Mouse (Mus musculus): ENCODE measurements around the gene Acaca. TPM values are rescaled to one million over a fixed set of nuclear protein-coding genes. Genes with fewer than 3 reads are reported as not detected.

Acaca gene
- 58.5 TPM for polyA plus RNA-seq (2014; fragmentation: Illumina TruSeq; extraction: RNeasy Lipid Tissue Mini Kit (QIAGEN cat#74804); ENCODE audit: low read depth, low replicate concordance)

GRCm38 (mm10) chr11:84128943-84129798, at the start of gene Acaca, which contains the start of gene Tada2a:
Acaca (plus strand) TSS chr11:84129672.
Tada2a (minus strand) TSS chr11:84129600.

DNA sequence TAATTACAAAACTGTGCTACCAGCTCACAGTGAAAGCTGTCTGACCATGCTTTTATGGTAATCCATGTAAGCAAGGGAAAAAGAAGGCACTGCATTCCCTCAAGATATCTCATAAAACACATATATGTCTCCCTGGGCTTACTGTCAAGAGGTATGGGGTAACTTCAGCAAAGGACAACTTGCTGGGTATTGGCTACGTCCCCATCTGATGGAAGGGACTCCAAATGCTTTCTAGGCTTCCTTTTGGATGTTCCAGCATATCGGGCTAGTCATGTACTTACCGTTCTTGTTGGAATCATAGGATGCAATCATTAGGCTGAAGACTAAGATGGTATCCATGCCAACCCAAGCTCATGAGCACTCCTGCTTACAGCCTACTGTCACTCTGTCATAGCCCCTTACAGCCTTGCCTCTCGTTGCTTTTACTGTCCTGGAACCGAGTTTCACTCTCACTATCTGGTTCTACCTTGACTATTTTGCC, 37.6 kb downstream of the Acaca start, which contains the start of gene Gm11437:
Gene Gm11437 (minus strand): TSS at position 431 of the 481 bp plus-strand sequence.

Other genes starting within 250 kb of the Acaca start
- 21.3 TPM for gene Ddx52, start 187.6 kb upstream of the Acaca start, polyA plus RNA-seq (2014; fragmentation: Illumina TruSeq; extraction: RNeasy Lipid Tissue Mini Kit (QIAGEN cat#74804); ENCODE audit: low read depth, low replicate concordance)
- gene Synrg, start 165.2 kb upstream of the Acaca start, polyA plus RNA-seq (2014; fragmentation: Illumina TruSeq; extraction: RNeasy Lipid Tissue Mini Kit (QIAGEN cat#74804); ENCODE audit: low read depth, low replicate concordance): 24.0 TPM
- 6.6 TPM for gene Dusp14, start 60.4 kb upstream of the Acaca start, polyA plus RNA-seq (2014; fragmentation: Illumina TruSeq; extraction: RNeasy Lipid Tissue Mini Kit (QIAGEN cat#74804); ENCODE audit: low read depth, low replicate concordance)
- 18.8 TPM for gene Tada2a, start 72 bp upstream of the Acaca start, polyA plus RNA-seq (2014; fragmentation: Illumina TruSeq; extraction: RNeasy Lipid Tissue Mini Kit (QIAGEN cat#74804); ENCODE audit: low read depth, low replicate concordance)
- not detected for gene Gm11437, start 37.8 kb downstream of the Acaca start, polyA plus RNA-seq (2014; fragmentation: Illumina TruSeq; extraction: RNeasy Lipid Tissue Mini Kit (QIAGEN cat#74804); ENCODE audit: low read depth, low replicate concordance)